Mouse (Mus musculus) kidney, adult 8-10 months (tissue): ENCODE measurements around the gene Stip1.
"Not testable (repeated sequence)": the region's sequence is repeated elsewhere in the genome, so short reads cannot be mapped to it uniquely, and the experiment has no call there.

Experiments
- DNase-seq, 2 experiments: peaks; one replicate each; pipeline ENCODE4 v3.0.0; 2022

Stip1 gene

GRCm38 (mm10) chr19:7039841-7040636 is at the start of gene Stip1:
TSS of gene Stip1 (minus strand) at chr19:7039967.
- peak; percentile 99 to 100 for DNase-seq

GRCm38 (mm10) chr19:7089050-7089449 is 49.3 kb upstream of the Stip1 start:
- DNase-seq: no peak

- no peak for DNase-seq
Observed at GRCm38 (mm10) chr19:7088558-7088957, 48.8 kb upstream of the Stip1 start.

- no peak for DNase-seq
Observed at GRCm38 (mm10) chr19:7084734-7085133, 45.0 kb upstream of the Stip1 start.

GRCm38 (mm10) chr19:7083035-7083794 is 43.4 kb upstream of the Stip1 start:
- no peak for DNase-seq

GRCm38 (mm10) chr19:7081516-7082266 is 41.9 kb upstream of the Stip1 start:
- no peak for DNase-seq

- no peak for DNase-seq
Observed at GRCm38 (mm10) chr19:7078271-7078670, 38.5 kb upstream of the Stip1 start.

GRCm38 (mm10) chr19:7077666-7078065 is 37.9 kb upstream of the Stip1 start:
- DNase-seq: no peak

- not testable (repeated sequence) for DNase-seq
Observed at GRCm38 (mm10) chr19:7075336-7075735, 35.6 kb upstream of the Stip1 start.

- DNase-seq: no peak
Observed at GRCm38 (mm10) chr19:7073997-7074781, 34.4 kb upstream of the Stip1 start.

- peak; percentile 56 to 79 for DNase-seq
Observed at GRCm38 (mm10) chr19:7072221-7072620, 32.5 kb upstream of the Stip1 start.

GRCm38 (mm10) chr19:7070775-7071174 is 31.0 kb upstream of the Stip1 start:
- DNase-seq: no peak

- no peak for DNase-seq
Observed at GRCm38 (mm10) chr19:7069781-7070763, 30.3 kb upstream of the Stip1 start.

- DNase-seq: no peak
Observed at GRCm38 (mm10) chr19:7068661-7069531, 29.1 kb upstream of the Stip1 start.

- peak; percentile 58 to 80 for DNase-seq
Observed at GRCm38 (mm10) chr19:7068136-7068535, 28.4 kb upstream of the Stip1 start.

GRCm38 (mm10) chr19:7067344-7068050 is 27.7 kb upstream of the Stip1 start:
- DNase-seq: no peak

- DNase-seq: no peak
Observed at GRCm38 (mm10) chr19:7066828-7067342, 27.1 kb upstream of the Stip1 start.

GRCm38 (mm10) chr19:7066034-7066827 is 26.5 kb upstream of the Stip1 start:
- DNase-seq: peak; percentile 68 to 78
